Mouse (Mus musculus): ENCODE results near the gene Rab8b.
A peak's percentile ranks its signal among the peaks of the same experiment; 100 is the strongest.

The Rab8b gene

GRCm38 (mm10) chr9:66919382-66919971 is at the start of gene Rab8b:
Gene Rab8b, minus strand, starts transcription at chr9:66919687.
- peak; percentile 95 for DNase-seq

- no peak for DNase-seq
Measured at GRCm38 (mm10) chr9:66967492-66967891, 48.0 kb upstream of the Rab8b start.

DNA sequence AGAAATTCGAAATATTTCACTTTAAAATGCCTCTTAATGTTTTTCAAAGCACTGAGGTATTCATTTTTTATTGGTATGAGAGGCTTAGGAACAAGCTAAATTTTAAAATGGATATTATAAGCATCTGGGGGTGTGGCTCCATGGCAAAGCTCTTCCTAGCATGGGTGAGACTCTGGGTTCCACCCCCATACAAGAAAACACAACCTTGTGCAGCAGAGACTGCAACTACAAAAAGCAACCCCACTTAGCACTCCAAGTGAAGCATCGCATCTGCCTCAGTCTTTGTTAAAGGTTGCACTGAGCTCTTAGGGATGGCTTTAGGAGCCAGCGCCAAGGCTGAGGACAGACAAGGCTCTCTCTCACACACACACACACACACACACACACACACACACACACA is 42.0 kb upstream of the Rab8b start:
- DNase-seq: no peak

DNA sequence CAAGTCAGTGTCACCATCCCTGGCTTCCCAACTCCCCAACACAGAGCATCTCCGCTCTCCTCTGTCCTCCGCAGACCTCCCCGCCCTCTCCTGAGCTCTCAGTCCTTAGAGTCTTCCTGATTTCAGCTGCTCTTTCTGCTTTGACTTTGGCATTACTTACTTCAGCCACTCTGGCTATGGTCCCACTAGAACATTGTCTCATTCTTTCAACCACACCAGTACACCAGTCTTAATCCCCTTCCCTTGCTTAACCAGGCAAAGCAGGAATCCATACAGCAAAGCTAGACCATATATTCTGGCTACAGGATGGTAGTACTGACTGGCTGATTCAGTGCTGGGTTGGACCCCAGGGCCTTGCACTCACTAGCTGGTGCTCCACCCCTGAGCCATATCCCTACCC is 38.0 kb upstream of the Rab8b start:
- DNase-seq: no peak

GRCm38 (mm10) chr9:66952886-66953285 is 33.4 kb upstream of the Rab8b start:
- no peak for DNase-seq

GRCm38 (mm10) chr9:66952321-66952720 is 32.8 kb upstream of the Rab8b start:
- DNase-seq: no peak

- DNase-seq: no peak
Measured at GRCm38 (mm10) chr9:66948536-66948935, 29.0 kb upstream of the Rab8b start.

DNA sequence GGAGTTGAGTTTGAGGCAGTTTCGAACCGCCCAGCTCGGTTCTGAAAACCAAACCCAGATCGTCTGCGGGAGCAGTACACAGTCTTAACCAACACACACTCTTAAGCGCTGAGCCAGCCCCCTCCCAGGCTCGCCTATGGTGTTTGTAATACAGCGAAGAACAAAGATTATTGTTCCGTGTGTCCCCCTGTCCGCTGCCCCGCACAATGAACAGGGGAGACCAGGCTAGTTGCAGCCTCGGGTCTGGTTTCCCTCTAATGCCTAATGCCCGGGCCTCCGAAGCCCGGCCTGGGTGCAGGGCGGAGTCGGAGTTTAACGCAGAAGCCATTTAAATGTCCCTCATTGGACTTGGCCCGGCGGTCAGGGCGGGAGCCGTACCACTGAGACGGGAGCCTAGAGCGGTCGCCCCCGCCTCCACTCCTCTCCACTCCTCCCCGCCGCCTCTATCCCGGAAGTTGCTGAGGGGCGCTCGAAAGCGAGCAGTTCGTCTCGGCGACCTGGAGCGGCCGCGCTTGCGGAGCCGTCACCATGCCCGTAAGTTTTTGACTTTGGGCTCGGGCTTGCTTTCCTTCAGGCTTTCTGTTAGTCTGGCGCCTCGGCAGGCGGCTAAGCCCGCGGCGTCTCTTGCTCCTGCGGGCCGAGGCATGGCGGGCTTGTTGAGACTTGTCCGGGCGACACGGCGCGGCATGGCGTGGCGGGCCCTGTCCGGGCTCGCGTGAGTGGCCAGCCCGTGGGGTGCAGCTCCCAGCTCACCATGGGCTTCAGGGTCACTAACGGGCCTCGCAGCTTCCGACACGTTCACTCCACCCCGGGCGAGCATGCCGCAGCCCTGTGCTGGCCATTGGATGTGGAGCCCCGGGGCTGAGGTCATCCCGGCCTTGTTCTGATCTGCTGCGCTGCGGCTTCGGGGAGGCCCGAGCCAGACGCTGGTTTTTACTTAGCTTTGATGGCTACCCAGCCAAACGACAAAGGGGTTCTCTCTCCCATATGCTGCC is 26.5 kb upstream of the Rab8b start, which contains the start of gene Rps27l:
TSS of gene Rps27l (plus strand) at position 440 of the 995 bp plus-strand sequence.
- DNase-seq: peak; percentile 92

GRCm38 (mm10) chr9:66945161-66945560 is 25.7 kb upstream of the Rab8b start:
- DNase-seq: no peak

GRCm38 (mm10) chr9:66938836-66939235 is 19.3 kb upstream of the Rab8b start:
- DNase-seq: peak; percentile 53

- no peak for DNase-seq
Measured at GRCm38 (mm10) chr9:66937507-66937906, 18.0 kb upstream of the Rab8b start.

DNA sequence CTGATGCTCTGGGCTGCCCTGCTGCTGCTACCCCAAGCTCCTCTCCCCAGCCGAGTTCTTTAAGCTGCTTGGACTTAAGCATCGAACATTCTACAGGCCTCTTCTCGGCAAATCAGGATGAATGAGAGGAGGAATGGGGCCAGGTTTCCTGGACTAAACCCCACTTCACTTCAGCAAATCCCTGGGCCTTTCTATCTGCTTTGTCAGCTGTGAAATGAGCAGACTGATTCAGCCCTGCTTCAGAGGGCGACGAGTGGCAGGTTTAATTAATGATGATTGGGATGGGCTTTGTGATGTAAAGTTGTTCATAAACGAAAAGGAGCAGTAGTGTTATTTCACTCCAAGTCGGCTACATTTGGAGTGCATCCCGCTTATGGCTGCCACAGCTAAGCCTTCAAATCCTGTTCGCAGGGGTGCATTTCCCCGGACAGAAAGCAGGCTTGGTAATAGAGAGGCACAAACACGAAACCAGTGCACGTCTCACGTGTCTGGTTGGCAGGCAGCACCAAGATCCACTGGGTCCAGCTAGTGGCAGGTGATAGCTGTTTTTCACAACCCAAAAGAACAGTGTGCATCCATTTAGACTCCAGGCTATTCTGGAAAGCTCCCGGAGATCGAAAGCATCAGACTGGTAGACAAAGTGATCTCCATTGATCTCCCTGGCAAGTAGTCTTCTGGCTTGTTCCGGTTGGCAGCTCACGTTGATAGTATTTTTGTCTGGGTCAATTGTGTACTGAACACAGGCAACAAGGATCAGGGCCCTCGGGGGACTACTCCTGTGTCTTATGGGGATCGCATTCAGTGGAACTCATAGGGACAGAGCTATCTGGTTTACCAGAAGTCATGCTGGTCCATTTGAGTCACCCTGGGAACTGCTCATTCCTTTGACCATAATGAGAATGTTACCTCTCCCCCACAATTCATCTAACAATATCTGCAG is 14.7 kb upstream of the Rab8b start:
- no peak for DNase-seq

DNA sequence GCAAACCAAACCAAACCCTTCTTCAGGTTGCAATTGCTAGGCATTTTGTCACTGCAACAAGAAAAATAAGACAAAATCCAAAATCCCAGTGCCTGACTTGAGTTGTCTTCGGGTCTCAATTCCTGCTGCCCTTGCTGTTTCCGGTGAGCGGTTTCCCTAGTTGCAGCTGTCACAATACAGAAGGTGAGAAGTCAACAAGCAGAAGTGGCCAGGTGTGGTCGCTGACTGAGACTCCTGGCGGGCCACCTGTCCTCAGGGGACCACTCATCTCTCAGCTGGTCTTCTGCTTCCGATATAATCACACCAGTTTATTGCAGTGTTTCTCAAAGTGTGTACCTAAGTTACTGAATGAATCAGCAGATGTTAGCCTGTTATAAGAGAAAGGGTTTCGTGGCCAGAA is 10.9 kb upstream of the Rab8b start:
- no peak for DNase-seq

DNA sequence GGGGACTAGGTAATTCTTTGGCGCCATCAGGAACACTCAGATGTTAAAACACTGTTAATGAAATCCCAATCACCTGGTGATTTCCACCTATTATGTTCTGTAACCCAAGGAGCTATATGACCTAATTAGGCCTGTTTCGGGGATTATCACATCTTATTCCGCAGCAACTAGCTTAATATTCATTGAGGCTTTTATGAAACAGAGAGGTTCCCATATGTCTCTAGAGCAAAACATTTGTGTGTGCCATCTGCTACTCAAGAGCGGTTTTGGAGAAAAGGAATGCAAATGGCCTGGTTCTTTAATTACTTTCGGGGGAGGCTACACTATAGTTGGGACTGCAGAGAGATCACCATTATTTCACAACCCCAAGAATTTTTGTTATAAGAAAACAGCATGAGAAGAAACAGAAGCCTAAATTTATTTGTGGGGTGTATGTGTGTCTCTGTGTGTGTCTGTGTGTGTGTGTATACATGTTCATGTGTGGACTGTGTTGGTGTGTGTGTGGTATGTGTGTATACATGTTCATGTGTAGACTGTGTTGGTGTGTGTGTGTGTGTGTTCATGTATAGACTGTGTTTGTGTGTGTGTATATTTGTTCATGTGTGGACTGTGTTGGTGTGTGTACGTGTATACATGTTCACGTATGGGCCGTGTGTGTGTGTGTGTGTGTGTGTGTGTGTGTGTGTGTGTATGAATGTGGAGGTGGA is 8.4 kb upstream of the Rab8b start:
- no peak for DNase-seq

GRCm38 (mm10) chr9:66925853-66926252 is 6.4 kb upstream of the Rab8b start:
- DNase-seq: no peak

DNA sequence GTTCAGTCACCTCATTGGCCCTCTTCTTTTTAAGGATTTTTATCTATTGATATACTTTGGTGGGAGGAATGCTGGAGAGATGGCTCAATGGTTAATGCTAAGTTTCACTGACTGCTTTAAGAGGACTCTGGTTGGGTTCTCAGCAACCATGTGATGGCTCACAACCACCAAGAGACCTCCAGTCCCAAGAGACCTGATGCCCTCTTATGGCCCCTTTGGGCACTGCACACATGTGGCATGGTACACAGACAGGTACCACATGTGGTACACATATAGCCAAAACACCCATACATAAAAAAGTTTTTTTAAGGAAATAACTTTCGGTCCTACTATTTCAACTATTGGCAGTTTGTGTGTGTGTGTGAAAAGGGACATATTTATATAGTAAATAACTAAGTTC is 2.6 kb upstream of the Rab8b start:
- DNase-seq: no peak

DNA sequence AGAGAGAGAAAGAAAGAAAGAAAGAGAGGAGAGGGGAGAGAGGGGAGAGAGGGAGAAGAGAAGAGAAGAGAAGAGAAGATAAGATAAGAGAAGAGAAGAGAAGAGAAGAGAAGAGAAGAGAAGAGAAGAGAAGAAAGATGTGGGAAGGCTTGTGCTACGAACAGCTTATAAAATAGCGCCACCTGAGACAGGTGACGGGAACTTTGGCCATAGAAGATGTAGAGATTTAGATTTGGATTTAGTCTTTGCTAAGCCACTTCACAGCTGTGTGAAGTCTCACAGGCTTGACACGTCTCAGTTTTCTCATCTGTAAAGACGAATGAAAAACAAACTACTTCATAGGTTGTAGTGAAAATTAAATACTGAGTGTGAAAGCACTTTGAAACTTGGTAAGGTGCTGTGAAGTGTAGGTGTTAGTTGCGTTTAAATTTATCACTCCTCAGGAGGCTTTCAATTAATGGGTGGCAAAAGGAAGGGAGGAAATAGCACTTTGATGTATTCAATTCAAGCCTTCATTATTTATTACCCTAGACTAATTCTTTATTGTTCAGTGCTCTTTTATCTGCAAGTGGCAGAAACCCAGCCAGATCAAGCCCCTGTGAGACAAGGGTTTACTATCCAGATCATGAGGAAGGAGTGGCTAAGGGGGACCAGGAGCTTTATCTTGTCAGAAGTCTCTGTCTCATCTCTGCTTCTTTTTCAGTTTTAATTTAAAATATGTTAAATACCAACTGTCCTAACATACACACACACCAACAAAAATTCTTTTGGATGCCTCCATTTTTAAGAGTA is 1.2 kb upstream of the Rab8b start:
- no peak for DNase-seq

GRCm38 (mm10) chr9:66919981-66920380 is 494 bp upstream of the Rab8b start:
- no peak for DNase-seq

GRCm38 (mm10) chr9:66918672-66919330 is 686 bp downstream of the Rab8b start:
- no peak for DNase-seq

DNA sequence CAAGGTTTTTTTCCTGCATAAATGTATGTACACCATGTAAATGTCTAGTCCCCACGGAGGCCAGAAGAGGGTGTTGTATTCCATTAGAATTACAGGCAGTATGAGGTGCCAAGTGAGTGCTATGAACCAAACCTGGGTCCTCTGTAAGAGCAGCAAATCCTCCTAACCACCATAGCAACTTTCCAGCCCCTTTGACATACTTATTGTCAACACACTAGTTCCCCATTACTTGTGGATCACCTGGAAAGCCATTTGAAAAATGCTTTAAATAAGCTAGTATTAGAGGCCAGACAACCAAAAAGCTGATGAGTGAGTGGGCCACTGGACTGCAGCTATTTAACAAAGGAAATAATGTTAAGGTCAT is 1.6 kb downstream of the Rab8b start:
- DNase-seq: no peak
